Mouse (Mus musculus): ENCODE measurements around the gene Ube2t. TPM values are rescaled to one million over a fixed set of nuclear protein-coding genes. Genes with fewer than 3 reads are reported as not detected.

Gene Ube2t
- polyA plus RNA-seq, 1 experiment = 2.7 TPM

DNA sequence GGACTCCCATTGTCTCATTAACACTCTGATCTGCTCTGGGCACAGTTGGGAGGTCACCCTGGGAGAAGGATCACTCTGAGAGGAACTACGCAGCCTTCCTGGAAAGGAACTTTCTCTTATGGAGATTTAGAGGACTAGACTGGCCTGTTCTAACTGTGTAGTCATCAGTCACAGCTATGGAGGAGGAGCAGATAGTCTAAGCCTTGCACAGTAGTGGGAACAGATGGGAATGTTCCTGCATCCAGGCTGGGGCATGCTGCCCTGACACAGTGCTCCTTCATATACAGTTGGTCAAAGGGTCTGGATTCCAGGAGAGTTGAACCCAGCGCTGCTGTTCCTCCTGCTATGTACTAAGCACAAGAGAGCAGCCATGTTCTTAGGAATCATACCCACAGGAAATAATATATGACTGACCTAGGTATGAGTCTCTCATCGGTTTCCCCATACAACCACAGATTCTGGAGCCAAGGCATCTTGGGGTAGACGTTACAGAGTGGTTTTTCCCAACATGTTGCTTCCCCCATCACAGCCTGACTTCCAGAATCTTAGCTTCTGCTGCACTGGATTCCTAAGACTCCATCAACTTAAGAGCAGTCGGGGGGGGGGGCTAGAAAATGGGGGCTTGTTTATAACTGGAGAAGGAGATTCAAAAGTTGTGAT is 58.0 kb downstream of the Ube2t start:
- H3K4me1 ChIP-seq (ENCODE audit: control insufficient read depth, insufficient read depth, low read length) = no peaks in the 10 kb centered on the region
- 53% methylated on average over 5 of the region's 5 CpGs for WGBS
- H3K27ac ChIP-seq (ENCODE audit: insufficient read depth, low read length) = no peak overlapping the region
- no peak for DNase-seq
- H3K4me3 ChIP-seq (replicated peaks; ENCODE audit: insufficient read depth, low read depth, low read length) = no peak overlapping the region
- no peak for TF ChIP-seq POLR2A (IDR thresholded peaks at IDR 0.05; ENCODE audit: borderline replicate concordance, insufficient read depth, low read length)
- no peak for TF ChIP-seq CTCF (IDR thresholded peaks at IDR 0.05; ENCODE audit: borderline replicate concordance, insufficient read depth, low read depth, low read length)
- no peaks in the 10 kb centered on the region for H3K27me3 ChIP-seq (ENCODE audit: control insufficient read depth, insufficient read depth, low read length)

DNA sequence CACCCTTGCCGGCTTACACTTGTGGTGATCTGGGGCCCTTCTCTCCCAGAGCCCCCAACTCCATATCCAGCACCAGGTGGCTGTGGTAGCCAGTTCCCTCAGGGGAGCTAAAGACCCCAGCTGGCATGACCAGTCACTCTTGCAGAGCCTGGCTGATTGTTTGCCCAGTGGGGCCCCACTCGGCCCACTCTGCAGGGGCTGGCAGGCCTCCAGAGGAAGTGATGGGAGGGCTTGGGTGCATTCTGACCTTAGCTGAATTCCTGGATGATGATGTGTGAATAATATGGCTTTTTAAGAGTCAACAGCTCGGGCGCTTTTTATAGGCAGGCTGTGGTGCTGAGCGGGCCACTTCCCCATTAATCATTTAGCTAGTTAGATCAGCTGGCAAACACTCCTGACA is 58.6 kb downstream of the Ube2t start:
- TF ChIP-seq CTCF (IDR thresholded peaks at IDR 0.05; ENCODE audit: borderline replicate concordance, insufficient read depth, low read depth, low read length) = no peak
- TF ChIP-seq POLR2A (IDR thresholded peaks at IDR 0.05; ENCODE audit: borderline replicate concordance, insufficient read depth, low read length) = no peak
- H3K27ac ChIP-seq (ENCODE audit: insufficient read depth, low read length) = no peak overlapping the region
- H3K27me3 ChIP-seq (ENCODE audit: control insufficient read depth, insufficient read depth, low read length) = no peaks in the 10 kb centered on the region
- no peak for DNase-seq
- no peaks in the 10 kb centered on the region for H3K4me1 ChIP-seq (ENCODE audit: control insufficient read depth, insufficient read depth, low read length)
- no peak overlapping the region for H3K4me3 ChIP-seq (replicated peaks; ENCODE audit: insufficient read depth, low read depth, low read length)
- 23% methylated on average over 5 of the region's 5 CpGs for WGBS

DNA sequence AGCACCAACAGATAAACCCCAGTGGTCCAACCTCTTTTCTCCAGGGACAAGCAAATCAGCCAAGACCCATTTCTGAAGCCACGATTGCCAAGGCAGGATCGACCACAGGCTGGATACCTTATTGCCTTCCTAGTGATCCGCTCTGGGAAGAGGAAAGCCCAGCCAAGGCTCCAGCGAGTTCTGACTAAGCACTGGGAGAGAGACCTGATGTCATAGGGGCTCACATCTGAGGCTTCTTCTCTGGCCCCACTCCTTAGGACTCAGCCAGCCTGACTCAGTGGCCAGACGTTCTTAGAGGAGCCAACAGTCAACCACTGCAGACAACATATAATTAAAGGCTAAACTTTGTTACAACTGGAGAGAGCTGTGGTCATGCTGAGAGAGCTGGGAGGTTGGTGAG is 59.6 kb downstream of the Ube2t start:
- DNase-seq = no peak
- Histone ChIP-seq H3K4me3 (replicated peaks; ENCODE audit: insufficient read depth, low read depth, low read length) (no peak overlapping the region), H3K27ac (ENCODE audit: insufficient read depth, low read length) (no peak overlapping the region), H3K4me1 (ENCODE audit: control insufficient read depth, insufficient read depth, low read length) (no peaks in the 10 kb centered on the region), H3K27me3 (ENCODE audit: control insufficient read depth, insufficient read depth, low read length) (no peaks in the 10 kb centered on the region)
- TF ChIP-seq POLR2A (IDR thresholded peaks at IDR 0.05; ENCODE audit: borderline replicate concordance, insufficient read depth, low read length) (no peak), CTCF (IDR thresholded peaks at IDR 0.05; ENCODE audit: borderline replicate concordance, insufficient read depth, low read depth, low read length) (no peak)
- 48% methylated on average over 5 of the region's 5 CpGs for WGBS

DNA sequence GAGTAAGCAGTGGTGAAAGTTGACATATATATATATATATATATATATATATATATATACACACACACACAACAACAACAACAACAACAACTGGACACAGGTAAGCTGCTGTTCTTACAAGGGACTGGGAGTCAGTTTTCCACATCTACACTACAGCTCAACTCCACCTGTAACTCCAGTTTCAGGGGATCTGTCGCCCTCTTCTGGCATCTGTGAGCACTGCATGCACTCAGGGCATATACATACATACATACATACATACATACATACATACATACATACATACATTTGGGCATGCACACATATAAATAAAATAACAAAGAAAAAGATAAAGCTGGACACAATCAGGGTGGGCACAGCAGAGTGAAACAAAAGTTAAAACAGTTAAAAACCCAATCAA is 61.2 kb downstream of the Ube2t start:
- Histone ChIP-seq H3K27ac (ENCODE audit: insufficient read depth, low read length) (no peak overlapping the region), H3K4me1 (ENCODE audit: control insufficient read depth, insufficient read depth, low read length) (no peaks in the 10 kb centered on the region), H3K4me3 (replicated peaks; ENCODE audit: insufficient read depth, low read depth, low read length) (no peak overlapping the region), H3K27me3 (ENCODE audit: control insufficient read depth, insufficient read depth, low read length) (no peaks in the 10 kb centered on the region)
- TF ChIP-seq POLR2A (IDR thresholded peaks at IDR 0.05; ENCODE audit: borderline replicate concordance, insufficient read depth, low read length) (no peak), CTCF (IDR thresholded peaks at IDR 0.05; ENCODE audit: borderline replicate concordance, insufficient read depth, low read depth, low read length) (no peak)
- WGBS = 72% methylated on average over 1 of the region's 1 CpGs
- DNase-seq = no peak

Other genes starting within 250 kb of the Ube2t start
- gene Ppp1r12b, start 6.6 kb upstream of the Ube2t start, polyA plus RNA-seq (2012; rRNA removed) = 22.2 and 23.8 TPM in 2 replicates
- 2.9 and 3.0 TPM in 2 replicates for gene Lgr6, start 142.7 kb downstream of the Ube2t start, polyA plus RNA-seq (2012; rRNA removed)
- 0.25 and 0.29 TPM in 2 replicates for gene Ptpn7, start 170.1 kb downstream of the Ube2t start, polyA plus RNA-seq (2012; rRNA removed)
- 285 and 297 TPM in 2 replicates for gene Arl8a, start 184.3 kb downstream of the Ube2t start, polyA plus RNA-seq (2012; rRNA removed)
- 555 and 600 TPM in 2 replicates for gene Gpr37l1, start 205.1 kb downstream of the Ube2t start, polyA plus RNA-seq (2012; rRNA removed)

All from cerebellum, adult 2 months (tissue).